Mouse (Mus musculus): ENCODE results near the gene Olfr49.

- TF ChIP-seq CTCF (IDR thresholded peaks at IDR 0.05; ENCODE audit: control insufficient read depth, insufficient read depth, low read length) (peak; percentile 96), POLR2A (IDR thresholded peaks at IDR 0.05; ENCODE audit: borderline replicate concordance, control insufficient read depth, low read depth, low read length) (no peak)
Measured at GRCm38 (mm10) chr14:54239002-54239736, 45.6 kb downstream of the Olfr49 start.
